Mouse (Mus musculus) retina, embryonic 14.5 days (tissue): ENCODE measurements around the gene Neo1.
"Not testable (repeated sequence)": the region's sequence is repeated elsewhere in the genome, so short reads cannot be mapped to it uniquely, and the experiment has no call there.

ENCODE experiments used
- DNase-seq: peaks from one replicate; pipeline ENCODE4 v3.0.0-alpha.2; 2015; ENCODE audit warnings: low spot score

The Neo1 gene

GRCm38 (mm10) chr9:58989255-58989928 is 46.8 kb downstream of the Neo1 start:
- DNase-seq = no peak

DNA sequence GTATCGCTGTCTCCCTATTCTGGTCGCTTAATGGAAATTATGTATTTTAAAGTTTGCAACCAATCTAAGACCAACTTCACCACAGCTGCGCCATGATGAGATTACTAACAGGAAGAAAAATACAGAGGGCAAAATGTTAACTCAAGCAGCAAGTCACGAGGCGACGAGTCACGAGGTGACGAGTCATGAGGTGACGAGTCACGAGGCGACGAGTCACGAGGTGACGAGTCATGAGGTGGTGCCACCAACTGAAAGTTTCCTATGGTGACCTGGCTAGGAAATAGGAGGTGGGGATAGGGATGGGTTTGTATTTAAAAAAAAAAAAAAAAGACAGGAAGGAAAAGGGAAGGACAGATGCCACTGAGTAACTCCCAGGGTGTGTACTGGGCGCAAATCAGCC is 57.2 kb downstream of the Neo1 start:
- DNase-seq = no peak

DNA sequence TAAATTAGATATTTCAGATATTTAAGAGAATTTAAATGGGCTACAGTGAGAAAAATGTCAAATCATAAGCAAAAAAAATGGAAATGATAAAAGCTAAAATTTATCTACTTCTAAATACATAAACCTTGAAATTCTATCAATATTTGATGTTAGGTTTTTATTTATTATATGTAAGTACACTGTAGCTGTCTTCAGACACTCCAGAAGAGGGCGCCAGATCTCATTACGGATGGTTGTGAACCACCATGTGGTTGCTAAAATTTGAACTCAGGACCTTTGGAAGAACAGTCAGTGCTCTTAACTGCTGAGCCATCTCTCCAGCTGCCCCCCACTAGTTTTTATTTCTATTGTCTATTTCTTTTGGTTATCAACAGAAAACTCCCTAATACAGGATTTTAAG is 65.1 kb downstream of the Neo1 start:
- not testable (repeated sequence) for DNase-seq

DNA sequence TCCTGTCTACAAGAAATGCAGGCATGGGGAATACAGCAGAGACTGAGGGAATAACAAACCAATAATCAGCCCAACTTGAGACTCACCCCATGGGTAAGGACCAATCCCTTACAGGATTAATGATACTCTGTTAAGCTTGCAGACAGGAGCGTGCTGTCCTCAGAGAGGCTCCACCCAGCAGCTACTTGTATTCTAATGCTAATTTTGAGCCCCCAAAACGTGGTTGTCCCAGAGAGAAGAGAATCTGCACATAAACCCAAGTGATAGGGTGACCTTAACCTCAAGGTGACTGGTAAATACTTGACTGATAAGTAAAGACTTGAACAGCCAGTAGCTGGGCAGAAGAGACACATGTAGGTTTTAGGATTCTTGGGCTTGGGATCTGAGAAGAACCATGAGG is 68.9 kb downstream of the Neo1 start:
- no peak for DNase-seq

DNA sequence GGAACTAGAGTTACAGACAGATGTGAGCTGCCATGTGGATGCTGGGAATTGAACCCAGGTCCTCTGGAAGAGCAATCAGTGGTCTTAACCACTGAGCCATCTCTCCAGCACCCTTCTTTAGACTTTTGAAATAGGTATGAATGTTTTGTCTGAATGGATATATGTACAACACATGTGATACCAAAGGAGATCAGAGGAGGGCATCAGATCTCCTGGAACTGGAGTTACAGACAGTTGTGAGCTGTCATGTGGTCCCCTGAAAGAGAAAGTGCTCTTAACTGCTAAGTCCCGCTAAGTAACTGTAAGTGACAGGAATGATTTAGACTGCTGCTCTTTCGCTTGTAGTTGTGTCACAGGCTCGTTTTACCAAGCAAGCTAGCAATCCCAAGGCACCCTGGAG is 80.7 kb downstream of the Neo1 start:
- DNase-seq = peak; percentile 3

GRCm38 (mm10) chr9:58945910-58946309 is 90.3 kb downstream of the Neo1 start:
- not testable (repeated sequence) for DNase-seq

DNA sequence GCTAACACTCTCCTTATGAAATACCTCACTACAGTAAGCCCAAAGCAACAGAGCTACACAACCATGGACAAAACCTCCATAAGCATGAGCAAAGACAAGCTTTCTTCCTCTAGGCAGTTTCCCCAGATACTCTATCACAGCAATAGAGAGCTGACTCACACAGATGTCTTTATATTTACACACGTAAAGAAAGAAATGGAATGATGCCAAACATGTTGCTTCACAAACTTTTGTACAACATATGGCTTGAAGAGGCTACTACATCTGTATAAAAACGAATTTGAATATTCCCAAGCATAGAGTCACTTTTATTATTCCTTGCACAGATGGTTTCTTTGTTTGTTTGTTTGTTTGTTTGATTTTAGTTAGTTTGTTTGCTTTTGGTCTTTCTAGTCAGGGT is 101.5 kb downstream of the Neo1 start:
- no peak for DNase-seq

- DNase-seq = peak; percentile 62
These were observed 108.1 kb downstream of the Neo1 start for GRCm38 (mm10) chr9:58928103-58928502.

DNA sequence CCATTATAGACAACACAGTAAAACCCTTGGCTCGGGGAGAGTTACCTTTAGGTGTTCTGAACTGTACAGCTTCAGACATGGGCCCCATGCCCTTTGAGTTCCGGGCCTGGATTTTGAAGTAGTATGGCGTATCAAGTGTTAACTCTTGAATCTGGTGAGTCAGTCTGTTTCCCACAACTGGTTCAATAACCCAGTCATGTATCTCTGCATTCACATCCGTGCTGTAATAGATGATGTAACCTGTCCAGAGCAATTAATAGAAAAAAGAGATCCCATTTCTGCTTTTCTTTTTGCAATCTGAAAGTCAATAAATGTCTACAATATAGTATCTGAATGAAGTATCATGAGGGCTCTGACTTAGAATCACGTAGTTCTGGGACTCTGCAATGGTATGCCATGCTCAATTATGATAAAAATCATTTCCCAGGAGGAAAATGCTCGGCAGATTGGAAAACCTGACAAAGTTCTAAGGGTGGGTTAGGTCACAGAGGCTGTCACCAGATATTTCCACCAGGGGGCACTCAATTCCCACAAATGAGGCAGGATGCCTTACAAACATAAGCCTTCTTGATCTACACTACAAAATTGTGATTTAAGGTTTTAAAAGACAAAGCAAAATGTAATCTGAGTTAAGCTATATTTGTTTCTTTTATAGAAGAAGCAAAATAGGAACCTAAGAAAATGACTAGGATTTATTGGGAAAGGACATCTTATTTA is 133.2 kb downstream of the Neo1 start:
- DNase-seq = peak; percentile 88

DNA sequence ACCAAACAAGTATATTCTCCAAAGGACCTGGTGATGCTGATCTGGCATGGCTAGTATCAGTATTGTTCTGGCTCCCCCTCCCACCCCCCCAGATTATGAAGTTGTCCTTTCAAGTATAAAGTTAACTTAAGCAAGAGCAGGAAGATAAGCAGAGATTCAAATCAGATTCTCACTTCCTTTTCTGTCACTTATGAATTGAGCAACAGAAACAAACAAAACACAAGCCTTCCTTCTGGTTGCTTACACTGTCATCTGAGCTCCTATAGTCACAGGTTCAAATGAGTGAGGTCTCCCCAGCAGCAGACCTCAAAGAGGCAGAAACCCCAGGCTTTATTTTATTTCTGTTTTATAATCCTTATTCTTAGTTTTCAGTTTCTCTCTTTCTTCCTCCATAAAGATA is 136.6 kb downstream of the Neo1 start:
- no peak for DNase-seq

DNA sequence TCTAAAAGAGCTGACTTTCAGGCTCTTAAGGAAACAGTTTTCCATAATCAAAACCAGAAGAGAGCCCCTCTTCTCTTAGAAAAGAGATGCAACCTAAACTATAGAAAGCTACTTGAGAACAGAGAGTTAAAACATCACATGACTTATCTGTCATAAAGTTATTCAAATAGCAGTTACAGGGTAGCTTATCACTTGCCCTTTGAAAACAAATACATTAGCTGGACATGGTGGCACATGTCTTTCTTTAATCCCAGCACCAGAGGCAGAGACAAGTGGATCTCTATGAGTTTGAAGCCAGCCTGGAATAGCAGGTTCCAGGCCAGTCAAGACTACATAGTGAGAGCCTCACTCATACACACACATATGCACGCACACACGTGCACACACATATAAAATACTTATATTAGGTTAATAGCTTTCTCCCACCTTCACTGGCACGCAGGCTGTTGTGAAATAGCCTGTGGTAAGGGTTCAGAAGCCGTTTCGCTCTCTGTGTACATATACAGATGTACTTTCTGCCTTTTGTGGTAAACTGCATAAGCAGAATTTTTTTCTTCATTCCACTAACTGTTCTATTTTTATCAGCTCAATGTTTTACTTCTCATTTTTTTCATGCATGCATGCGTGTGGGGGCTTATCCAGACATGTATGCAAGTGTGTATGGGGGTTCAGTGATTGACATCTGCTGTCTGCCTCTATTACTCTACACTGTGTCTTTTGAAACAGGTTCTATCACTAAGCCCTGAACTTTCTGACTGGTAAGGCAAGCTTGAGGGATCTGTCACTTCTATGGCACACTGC is 144.2 kb downstream of the Neo1 start:
- DNase-seq = no peak

- DNase-seq = no peak
These were observed 145.3 kb downstream of the Neo1 start for GRCm38 (mm10) chr9:58890893-58891292.

GRCm38 (mm10) chr9:58889782-58890448 is 146.3 kb downstream of the Neo1 start:
- DNase-seq = no peak

GRCm38 (mm10) chr9:58882686-58883085 is 153.6 kb downstream of the Neo1 start:
- no peak for DNase-seq

- DNase-seq = no peak
These were observed 156.4 kb downstream of the Neo1 start for GRCm38 (mm10) chr9:58879836-58880235.

DNA sequence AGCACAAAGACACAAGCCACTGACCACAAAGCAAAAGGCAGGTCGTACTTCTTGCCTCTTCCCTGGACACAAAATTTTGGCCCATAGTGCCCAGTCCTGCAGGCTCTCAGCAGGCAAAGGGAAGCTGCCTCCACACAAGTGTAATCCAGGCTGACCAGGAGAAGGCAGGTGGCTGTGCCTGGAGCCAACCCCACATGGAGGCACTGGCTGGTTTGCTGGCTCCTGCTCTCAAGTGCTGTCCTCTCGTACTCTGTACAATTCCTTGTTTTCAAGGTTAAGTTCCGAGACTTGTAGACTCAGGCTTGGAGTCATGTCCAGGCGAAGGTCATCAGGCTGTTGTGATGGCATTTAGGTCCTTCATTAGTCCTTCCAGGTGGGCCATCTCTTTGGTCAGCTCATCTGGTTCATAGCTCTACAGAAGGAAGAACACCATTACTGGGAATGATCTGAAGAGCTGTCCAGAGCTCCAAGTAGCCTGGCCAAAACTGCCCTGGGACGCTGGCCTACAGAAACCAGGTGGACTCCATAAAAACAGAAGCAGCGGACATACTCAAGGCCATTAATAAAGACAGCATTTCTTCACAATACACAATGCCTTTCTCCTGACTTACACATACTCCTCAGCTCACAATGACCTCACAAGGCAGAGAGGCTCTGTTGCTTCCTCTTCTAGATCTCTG is 159.2 kb downstream of the Neo1 start:
- DNase-seq = no peak

DNA sequence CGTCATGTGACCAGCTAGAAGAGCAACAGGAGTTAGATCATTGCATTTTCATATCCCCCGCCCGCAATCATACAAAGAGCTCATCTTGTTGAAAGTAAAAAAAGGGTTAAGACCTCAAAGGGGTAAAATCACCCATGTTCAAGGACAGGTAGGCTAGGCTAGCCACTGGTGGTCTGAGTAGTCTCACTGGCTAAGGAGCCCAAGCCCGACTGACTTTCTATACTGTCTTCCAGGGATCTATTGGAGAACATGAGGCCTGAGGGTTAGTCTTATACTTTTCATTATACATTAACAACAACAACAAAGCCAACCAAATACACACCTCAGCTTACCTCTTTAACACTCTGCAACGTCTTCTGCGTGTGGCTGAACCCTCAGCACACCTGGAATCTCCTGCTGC is 160.8 kb downstream of the Neo1 start:
- DNase-seq = no peak

DNA sequence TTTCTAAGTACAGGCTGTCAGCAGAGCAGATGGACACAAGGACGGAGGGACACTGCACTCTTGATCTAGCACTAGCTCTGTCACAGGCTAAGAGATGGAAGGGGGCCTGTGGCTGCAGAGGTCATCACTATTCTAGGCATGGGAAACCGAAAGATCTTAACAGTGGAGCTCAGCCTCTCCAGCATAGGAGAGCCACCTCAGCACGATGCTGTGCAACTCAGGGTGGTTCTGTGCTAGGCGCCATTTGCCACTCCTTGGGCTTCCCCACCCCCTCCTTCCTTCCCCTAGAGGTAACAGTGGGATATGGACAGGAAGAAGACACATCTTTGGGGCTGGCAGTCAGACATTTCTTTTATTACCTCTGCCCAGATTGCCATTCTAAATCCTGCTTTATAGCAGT is 161.9 kb downstream of the Neo1 start:
- no peak for DNase-seq

DNA sequence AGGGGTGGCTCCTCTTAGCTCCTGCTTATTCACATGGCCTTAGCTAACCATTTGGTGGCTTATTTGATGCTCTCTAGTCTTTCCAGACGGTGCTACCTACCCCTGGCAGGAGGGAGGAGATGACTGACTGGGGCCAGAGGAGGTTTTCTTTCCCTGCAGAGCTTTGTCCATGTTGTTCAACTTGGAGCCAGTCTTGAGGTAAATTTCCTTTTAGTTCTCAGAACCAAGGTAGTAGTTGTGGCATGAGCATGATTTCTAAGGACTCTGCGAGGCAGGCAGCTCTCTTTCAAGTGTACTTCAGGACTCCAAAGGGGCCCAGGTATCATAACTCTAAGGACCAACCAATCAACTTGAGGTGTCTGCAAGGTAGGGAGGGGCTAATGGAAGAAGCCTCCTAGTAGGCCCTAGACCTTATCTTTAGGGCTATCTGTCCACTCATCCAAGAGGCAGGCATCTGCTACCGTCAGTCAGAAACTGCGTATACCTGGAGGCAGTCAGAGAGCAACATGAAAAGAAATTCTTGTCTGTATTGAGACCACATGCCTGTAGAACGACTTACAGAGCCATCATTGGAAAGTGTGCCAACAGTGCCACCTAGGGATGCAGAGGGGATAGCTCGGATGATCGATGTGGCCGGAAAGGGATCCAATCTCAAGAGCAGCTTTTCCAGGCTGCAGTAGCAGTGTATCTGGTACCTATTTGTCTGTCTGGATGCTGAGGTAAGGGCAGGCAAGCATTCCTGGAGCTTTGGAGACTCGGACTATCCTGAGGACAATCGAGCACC is 162.5 kb downstream of the Neo1 start:
- peak; percentile 87 for DNase-seq

- no peak for DNase-seq
These were observed 165.1 kb downstream of the Neo1 start for GRCm38 (mm10) chr9:58871141-58871540.

DNA sequence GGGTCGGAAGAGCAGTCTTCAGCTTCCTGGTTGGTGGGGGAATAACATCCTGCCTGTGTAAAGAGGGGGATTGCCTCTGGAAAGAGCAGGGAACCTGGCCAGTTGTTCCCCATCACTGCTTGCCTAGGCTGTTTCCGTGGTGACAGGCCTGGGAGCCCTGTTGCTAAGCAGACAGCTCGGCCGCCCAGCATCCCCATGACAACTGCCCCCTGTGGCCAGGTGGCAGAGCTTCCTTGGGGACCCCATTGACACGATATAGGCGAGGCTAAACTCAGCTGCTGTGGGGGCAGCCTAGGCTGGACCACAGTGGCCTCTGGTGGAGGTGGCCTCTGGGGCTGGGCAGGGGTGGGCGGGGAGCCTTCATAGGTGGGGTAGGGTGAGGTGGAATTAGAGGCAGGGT is 172.4 kb downstream of the Neo1 start:
- DNase-seq = peak; percentile 61
